Mouse (Mus musculus): Measurements from ENCODE around the gene Mcm2. TPM values are rescaled to one million over a fixed set of nuclear protein-coding genes. Genes with fewer than 3 reads are reported as not detected.

The Mcm2 gene
- total RNA-seq, 2 experiments from 2014 or later = 6.6 to 7.5 TPM

DNA sequence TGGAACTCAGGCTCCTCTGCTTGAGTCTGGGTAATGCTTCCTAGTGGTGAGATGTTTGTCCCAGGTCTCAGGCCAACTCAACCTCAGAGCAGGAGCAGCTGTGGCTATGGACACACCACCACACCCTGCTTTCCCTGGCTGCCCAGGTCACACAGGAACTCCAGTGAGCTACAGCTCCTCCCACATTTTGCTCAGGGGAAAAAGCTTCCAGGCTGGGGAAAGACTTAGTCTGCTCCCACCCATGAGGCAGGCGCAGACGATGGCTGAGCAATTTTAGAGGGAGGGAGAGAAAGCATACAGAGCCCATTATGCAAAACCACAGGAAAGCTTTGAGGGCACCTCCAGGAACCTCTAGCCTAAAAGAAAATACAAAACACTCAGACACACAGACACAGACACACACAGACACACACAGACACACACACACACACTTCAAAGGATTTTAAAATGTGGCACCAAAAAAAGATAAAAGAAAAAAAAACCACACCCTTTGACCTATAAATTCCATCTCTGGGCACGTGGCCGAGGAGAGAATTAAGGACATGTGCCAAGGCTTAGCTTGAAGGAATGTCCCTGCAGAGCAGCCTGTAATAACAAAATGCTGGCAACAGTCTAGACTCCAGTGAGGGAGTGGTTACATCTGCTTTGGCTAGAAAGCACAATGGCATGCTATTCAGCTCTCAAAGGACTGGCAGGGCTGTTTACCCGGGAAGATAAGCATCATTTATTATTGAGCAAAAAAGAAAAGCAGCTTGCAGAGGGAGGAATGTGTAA, 26.1 kb upstream of the Mcm2 start:
- intact Hi-C loops (cut with DNase I) = no loop called here
- no peak for TF ChIP-seq CTCF (IDR thresholded peaks at IDR 0.05)
- peak; percentile 75 for DNase-seq
- Histone ChIP-seq H3K4me3 (no peak overlapping the region), H3K27ac (peak overlapping the region; percentile 81)

DNA sequence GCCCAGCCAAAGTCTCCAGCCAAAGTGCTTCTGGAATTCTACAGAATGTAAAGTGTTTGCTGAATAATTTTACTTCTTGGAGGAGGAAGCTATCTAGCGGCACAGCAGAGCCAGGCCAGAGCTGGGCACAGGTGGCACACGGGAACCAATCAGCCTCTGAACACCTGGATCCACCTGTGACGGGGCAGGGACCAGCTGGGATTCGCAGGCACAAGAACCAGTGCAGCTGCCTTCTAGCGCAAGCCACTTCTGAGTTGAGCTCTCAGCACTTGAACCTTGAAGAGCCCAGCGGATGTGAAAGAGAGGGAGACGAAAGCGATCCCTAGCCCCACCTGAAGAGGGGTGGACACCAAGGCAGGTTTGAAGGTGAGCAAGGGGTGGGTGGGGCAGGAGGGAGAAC, 20.2 kb upstream of the Mcm2 start:
- Histone ChIP-seq H3K27ac (no peak overlapping the region), H3K4me3 (no peak overlapping the region)
- no peak for DNase-seq
- TF ChIP-seq CTCF (IDR thresholded peaks at IDR 0.05) = no peak
- intact Hi-C loops (cut with DNase I) = no loop called here

DNA sequence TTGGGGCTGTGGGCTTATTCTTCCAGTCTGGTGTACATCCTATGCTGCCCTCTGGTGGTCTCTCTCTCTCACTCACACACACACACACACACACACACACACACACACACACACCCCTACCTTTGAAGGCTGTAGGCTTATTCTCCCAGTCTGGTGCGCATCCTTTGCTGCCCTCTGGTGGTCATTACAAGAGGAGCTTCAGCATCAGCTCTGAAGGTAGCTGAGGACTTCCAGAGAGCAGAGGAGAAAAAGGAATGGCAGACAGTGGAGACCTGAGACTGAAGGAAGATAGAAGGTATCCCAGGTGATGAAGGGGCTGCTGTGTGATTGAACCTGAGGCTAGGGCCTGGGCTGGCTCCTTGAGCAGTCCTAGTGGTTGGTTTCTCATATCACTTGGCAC, 17.6 kb upstream of the Mcm2 start:
- Histone ChIP-seq H3K4me3 (no peak overlapping the region), H3K27ac (no peak overlapping the region)
- peak; percentile 57 for DNase-seq
- intact Hi-C loops (cut with DNase I) = no loop called here
- peak; percentile 67 for TF ChIP-seq CTCF (IDR thresholded peaks at IDR 0.05)

DNA sequence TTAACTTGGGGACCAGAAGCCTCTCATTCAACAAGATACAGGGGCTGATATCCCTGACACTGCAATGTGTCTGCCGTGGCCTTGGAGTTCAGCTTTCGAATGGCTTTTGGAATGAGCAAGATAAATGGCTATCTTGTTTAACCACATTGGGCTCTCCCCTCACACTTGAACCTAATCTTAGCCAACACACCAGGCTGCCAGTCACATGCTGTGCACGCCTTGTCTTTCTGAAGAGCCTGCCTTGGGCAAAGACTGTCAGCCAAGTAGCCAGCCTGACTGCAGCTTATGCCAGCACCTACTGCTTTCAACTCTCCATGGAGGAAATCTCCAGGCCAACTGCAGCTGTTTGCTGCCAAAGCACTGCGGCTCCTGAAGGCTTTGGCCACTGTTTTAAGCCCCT, 16.9 kb upstream of the Mcm2 start:
- DNase-seq = no peak
- TF ChIP-seq CTCF (IDR thresholded peaks at IDR 0.05) = no peak
- Histone ChIP-seq H3K4me3 (no peak overlapping the region), H3K27ac (peak overlapping the region; percentile 20)
- intact Hi-C loops (cut with DNase I) = no loop called here

DNA sequence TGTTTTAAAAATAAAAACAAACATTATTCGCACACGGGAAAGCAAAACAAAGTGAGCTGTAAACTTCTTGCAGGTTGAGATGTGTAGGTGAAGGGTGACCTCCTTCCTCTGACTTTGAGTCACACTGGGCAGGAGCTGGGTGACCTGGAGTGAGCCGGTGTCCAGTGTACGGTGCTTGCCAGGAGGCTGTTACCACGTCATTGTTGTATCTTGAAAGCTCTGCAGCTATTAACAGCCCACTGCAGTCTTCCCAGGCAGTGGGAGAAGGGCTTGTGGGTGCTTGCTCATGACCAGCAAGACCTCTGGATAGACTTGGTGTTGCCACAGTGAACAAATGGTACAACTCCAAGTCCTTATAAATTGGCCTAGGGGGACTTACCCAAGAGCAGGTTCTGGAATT, 16.2 kb upstream of the Mcm2 start:
- no peak for DNase-seq
- intact Hi-C loops (cut with DNase I) = no loop called here
- peak overlapping the region; percentile 20 for H3K27ac ChIP-seq

DNA sequence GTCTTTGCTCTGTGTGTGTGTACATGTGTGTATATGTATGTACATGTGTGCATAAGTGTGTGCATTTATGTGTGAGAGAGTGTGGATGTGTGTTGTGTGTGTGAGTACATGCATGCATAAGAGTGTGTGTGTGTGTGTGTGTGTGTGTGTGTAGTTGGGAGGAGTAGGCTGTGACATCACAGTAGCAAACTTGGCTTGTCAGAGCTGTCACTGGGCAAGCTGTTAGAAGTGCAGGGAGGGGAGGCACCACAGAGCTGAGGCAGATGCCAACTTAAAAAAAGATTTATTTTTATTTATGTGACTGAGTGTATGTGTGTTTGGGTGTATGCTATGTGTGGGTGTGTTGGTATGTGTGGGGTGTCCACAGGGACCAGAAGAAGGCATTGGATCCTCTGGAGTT, 14.9 kb upstream of the Mcm2 start:
- DNase-seq = no peak
- Histone ChIP-seq H3K4me3 (no peak overlapping the region), H3K27ac (peak overlapping the region; percentile 35; the same call in 1 of the 2 replicates)
- no peak for TF ChIP-seq CTCF (IDR thresholded peaks at IDR 0.05)
- intact Hi-C loops (cut with DNase I) = no loop called here

More for the DNA sequence above, 16.2 kb upstream of the Mcm2 start:
- H3K4me3 ChIP-seq = no peak overlapping the region
- TF ChIP-seq CTCF (IDR thresholded peaks at IDR 0.05) = no peak

DNA sequence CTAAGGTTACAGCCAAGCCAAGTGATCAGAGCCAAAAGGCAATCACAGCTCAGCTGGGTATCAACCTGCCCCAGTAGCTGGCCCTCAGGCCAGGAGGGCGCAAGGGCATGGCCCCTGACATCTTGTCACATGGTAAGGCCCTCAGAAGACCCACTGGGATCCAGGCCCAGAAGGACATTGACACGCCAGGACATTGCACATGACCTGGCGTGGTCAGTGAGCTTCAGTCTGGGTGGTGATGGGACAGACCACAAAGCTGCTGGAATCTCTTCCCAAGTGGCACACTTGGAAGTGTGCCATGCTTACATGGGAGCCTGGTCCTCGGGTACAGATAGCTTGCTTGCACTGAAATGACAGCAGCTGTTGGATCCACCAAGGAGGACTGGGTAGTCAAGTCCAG, 14.4 kb upstream of the Mcm2 start:
- DNase-seq = peak; percentile 67
- intact Hi-C loops (cut with DNase I) = no loop called here
- Histone ChIP-seq H3K4me3 (no peak overlapping the region), H3K27ac (peak overlapping the region; percentile 35; the same call in 1 of the 2 replicates)
- no peak for TF ChIP-seq CTCF (IDR thresholded peaks at IDR 0.05)

DNA sequence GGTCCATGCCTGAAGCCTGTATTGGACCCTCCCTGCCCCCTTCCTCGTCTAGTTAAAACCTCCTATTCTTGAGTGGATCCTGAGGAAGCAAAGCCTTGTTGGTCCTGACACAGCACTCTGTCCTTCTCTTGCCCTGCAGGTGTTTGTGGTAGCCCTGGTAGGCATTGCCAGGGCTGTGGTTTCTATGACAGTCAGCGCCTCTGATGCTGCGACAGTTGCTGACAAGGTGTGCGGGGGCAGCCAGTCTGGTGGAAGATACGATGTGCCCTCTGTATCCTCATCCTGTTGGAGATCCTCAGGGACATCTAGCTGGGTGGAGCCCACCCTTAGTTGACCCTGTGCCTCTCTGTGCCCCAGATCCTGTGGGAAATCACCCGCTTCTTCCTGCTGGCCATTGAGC, 10.6 kb upstream of the Mcm2 start:
- intact Hi-C loops (cut with DNase I) = no loop called here
- no peak overlapping the region for H3K27ac ChIP-seq
- no peak for TF ChIP-seq CTCF (IDR thresholded peaks at IDR 0.05)
- H3K4me3 ChIP-seq = no peak overlapping the region
- DNase-seq = no peak

DNA sequence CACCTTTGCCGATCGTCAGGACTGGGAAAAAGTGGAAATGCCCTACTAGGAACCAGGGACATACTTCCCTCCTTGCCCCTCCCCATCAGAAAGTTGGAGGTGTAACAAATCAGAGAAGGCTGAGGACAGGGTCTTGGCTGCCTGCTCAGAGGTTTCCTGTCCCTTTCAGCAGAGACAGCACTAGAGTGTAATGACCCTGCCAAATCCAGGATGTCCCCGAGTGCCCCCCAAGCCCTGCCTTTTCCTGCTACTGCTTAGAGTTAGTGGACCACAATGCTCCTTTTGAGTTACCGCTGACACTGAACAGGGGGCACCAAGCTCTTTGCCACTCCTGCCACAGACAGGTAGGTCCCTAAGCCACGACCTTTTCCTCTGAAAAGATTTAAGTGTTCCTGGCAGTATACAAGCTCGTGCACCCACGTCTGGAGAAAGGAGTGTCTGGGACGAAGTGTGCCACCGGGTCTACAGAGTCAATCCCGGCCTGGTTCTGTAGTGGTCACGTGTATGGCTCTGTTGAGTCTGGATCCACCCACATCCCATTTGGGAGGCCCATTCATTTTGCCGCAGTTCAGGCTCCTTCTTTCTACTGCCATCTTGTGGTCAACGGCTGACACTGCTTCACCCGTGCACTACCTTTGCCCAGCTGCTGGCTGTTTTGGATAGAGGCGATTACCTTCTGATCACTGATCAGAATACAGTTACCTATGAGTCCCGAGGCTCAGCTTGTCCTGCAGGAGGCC, 8.0 kb upstream of the Mcm2 start:
- DNase-seq = peak; percentile 71
- peak overlapping the region; percentile 98 for H3K27ac ChIP-seq
- peak; percentile 92 for TF ChIP-seq CTCF (IDR thresholded peaks at IDR 0.05)
- intact Hi-C loops (cut with DNase I) = no loop called here
- peak overlapping the region; percentile 31 for H3K4me3 ChIP-seq

DNA sequence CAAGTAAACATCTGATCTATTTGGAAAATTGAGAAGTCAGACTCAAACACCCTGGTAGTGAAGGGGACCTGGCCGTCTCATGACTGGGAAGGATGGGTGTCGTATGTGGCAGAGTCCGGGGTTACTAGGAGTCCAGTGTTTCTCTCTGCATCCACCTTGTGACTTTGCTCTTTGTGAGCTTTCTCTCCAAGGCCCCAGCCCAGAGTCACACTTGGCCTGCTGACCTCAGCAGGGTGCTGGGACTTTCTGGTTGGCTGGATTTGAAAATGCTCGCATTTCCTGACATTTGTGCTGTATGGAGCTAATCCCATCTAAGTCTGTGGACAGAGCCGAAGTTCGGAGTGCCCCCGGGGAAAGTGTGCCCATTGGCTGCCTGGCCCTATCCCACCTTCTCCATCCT, 6.5 kb upstream of the Mcm2 start:
- Histone ChIP-seq H3K27ac (peak overlapping the region; percentile 98), H3K4me3 (0 out of 2 replicates have a peak overlapping the region, but pooled peaks have one; percentile 17)
- TF ChIP-seq CTCF (IDR thresholded peaks at IDR 0.05) = no peak
- intact Hi-C loops (cut with DNase I) = no loop called here
- no peak for DNase-seq

DNA sequence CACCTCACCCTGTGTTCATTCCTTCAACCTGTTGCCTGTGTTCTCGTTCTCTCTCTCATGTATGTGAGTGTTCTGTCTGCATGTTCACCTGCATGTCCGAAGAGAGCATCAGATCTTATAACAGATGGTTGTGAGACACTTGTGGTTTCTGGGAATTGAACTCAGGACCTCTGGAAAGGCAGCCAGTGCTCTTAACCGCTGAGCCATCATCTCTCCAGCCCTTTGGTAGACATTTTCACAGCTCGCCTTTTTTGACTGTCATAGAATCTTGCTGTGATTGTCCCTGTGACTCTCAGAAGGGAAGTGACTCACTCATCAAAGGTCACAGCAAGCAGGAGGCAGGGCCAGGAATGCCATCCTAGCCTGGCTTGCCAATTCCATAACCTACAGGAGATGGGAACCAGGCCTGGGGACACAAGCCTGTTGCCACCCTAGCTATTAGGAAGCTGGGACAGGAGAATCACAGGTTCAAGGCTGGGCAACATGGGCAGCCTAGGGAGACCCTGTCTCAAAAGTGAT, 5.9 kb upstream of the Mcm2 start:
- intact Hi-C loops (cut with DNase I) = no loop called here
- Histone ChIP-seq H3K4me3 (peak overlapping the region; percentile 97), H3K27ac (peak overlapping the region; percentile 98)
- no peak for DNase-seq
- no peak for TF ChIP-seq CTCF (IDR thresholded peaks at IDR 0.05)

DNA sequence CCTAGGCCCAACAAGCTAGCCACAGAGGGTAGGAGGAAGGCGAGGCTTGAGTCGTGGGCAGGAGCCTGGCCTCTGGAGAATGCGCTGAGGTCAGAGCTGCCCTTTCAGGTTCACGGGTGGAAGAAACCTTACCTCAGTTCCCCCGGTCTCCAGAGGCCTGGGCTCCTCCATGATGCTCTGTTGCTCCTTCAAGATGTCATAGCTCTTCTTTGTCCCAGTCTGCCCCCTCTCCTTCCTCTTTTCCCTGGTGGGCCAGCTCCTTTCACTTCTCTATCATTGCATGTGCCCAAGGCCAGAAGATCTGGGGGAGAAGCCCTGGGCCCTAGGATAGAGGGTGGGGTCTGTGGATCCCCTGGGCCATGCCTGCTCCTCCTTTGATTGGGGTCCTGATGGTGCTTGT, 5.1 kb upstream of the Mcm2 start:
- no peak for DNase-seq
- peak overlapping the region; percentile 97 for H3K4me3 ChIP-seq
- intact Hi-C loops (cut with DNase I) = no loop called here
- H3K27ac ChIP-seq = peak overlapping the region; percentile 98
- TF ChIP-seq CTCF (IDR thresholded peaks at IDR 0.05) = no peak

All from gastrocnemius, adult 2 months (tissue).